Mouse (Mus musculus): ENCODE data around the gene Upk3a. TPM values are rescaled to one million over a fixed set of nuclear protein-coding genes. Genes with fewer than 3 reads are reported as not detected.

The Upk3a gene
- not detected for total RNA-seq (2022)

DNA sequence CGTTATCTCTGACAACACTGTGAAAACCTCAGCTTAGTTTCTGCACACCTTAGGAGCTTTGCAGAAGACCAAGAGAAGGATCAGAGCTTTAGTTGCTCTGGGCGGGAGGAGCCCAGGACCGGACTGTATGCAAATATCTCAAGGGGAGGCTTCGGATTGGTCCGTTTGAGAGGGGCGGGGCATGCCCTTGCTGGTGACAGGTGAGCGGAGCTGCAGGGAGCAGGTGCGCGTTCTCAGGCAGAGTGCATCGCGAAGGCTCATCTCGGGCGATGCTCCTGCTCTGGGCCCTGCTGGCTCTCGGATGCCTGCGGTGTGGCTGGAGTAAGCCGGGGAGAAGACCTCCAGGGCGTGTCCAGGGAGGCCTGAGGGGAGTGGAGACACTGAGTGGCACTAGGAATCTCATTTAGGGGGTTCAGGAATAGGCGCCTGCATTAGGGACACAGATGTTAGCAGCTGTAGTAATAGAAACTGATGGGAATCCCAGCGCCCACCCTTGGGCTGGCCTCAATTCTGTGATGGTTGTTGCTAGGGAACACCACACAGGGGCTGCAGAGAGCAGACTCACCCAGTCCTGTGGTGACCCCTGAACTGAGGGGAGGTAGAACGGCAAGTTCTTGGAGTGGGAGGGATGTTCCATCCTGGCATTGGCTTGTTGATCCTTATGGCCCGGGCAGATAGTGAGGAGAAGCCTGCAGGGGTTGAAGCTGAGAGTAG, at the start of gene Upk3a:
TSS of gene Upk3a (plus strand) at position 191 of the 714 bp plus-strand sequence.
- DNase-seq (ENCODE audit: low spot score in 2 of 2), result no peak

DNA sequence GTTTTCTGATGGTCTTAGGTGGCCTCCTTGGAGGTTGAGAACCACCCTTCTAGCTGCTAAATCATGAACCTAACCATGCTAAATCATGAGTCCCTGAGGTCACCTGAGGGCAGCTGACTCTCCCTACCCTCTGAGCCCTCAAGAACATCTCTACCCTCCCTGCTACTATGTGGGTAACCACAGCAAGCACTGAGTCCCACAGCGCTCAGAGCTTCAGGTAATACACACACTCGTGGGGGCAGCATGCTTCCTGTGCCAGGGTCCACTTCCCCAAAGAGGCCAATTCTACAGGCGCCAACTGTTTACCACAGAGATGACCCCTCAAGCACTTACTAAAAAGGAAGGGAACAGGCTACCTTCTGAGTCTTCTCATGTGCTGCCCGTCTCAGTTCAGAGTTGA, 48.4 kb upstream of the Upk3a start:
- DNase-seq (ENCODE audit: low spot score in 2 of 2), result no peak

DNA sequence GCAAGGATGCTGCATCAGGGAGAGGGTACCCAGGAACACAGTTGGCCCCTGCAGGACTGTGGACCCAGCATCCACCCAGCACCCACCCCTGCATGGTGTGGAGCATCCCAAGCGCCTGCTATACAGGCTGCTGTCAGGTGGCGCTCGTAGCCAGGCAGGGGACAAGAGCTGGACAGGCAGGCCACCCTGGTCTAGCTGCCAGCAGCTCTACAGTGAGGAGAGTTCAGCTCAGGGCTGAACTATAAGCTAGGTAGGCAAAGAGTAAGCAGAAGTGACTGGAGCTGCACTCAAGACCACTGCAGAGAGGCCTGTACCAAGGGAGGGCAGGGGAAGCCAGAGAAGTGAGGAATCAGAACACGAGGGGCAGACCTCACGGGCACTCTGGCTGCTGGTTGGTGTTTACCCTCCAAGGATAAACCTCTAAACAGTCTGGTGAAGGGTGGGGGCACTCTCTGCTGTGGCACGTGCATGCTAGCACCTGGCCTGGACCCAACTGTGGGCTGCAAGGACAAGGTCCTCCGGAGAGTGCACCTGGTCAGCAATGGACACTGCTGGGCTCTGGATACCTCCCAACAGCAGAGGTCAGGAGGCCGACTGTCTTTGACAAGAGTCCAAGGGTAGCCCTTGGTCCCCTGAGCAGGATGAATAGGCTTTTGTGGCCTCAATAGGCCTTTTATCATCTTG, 43.9 kb upstream of the Upk3a start:
- DNase-seq (ENCODE audit: low spot score in 2 of 2), result no peak

DNA sequence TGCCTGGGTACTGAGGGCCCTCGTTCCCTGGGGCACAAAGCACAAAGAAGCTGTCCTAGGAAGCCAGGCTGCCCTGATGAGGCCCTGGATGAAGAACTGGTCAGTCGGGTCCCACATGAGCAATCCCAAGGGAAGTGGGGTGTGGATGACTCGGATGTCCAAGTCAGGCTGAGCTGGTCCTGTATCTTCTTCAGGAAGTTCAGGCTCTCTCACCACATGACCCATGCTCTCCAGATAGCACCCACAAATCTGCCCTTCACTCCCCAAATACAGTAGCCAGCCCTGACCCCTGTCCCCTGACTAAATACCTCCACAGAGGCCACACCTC, 43.4 kb upstream of the Upk3a start:
- no peak for DNase-seq (ENCODE audit: low spot score in 2 of 2)

DNA sequence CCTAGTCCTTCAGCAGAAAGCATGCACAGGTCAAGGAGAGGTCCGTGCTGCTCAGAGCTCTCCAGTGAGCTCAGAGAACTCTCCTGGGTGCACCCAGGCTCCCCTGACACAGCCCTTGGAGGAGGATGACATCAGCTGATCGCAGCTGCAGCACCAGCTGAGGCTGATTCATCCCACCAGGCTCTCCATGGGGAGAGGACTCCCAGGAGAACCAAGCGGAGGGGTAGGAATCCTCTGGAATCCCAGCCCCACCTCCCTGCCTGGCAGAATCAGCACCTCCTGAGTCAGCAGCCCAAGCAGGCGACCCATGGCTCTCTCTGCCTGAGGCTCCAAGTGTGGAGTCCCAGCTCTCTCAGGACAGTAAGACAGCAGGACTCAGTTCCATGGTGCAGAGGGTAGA, 41.2 kb upstream of the Upk3a start:
- peak in 1 of 2 experiments; percentile 39 for DNase-seq (ENCODE audit: low spot score in 2 of 2)

DNA sequence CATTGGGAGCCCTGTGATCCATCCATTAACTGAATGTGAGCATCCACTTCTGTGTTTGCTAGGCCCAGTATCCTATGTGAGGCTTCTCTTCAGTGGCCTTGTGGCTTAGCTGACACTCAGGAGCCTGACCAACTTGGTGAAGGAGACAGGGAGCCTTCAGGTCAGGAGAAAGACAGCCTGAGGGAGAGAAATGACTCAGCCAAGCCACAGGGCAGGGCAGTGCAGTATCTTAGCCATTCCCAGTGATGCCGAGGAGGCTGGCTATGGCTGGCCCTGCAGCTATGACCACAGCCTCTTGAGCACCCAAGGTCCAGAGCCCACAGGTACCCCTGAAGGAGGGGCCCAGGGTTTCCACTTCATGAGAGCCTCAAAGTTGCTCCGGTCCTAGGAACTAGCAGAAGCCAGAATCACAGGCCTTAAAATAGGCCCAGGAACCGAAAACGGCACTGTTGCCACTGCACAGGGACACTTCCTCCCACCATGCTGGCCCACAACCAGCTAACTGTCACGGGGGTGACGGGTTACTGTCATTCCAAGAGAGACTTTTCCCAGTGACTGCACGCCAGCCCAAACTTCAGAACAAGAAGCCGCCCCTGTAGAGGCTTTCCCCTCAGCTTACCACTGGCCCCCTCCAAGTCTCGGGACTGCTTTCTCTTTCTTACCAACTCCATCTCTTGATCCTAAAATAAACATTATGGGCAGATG, 35.2 kb upstream of the Upk3a start:
- peak in 1 of 2 experiments; percentile 46 for DNase-seq (ENCODE audit: low spot score in 2 of 2)

DNA sequence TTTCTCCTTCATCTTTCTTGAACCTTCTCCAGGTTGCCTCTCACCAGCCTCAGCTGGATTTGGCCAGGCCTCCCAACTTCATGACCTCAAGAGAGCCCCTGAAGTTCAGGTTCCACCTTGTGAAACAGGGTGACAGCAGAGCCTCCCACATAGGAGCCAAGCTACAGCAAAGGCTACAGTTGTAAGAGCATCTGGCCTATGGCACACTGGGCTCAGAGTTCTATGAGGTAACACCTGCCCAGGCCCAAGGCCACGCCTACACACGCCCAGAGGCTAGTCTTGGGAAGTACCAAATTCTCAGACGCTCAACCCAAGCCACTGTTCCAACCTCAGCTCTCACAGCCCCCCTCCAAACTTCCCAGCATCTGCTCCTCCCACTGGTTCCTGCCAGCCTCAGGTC, 34.1 kb upstream of the Upk3a start:
- no peak for DNase-seq (ENCODE audit: low spot score in 2 of 2)

DNA sequence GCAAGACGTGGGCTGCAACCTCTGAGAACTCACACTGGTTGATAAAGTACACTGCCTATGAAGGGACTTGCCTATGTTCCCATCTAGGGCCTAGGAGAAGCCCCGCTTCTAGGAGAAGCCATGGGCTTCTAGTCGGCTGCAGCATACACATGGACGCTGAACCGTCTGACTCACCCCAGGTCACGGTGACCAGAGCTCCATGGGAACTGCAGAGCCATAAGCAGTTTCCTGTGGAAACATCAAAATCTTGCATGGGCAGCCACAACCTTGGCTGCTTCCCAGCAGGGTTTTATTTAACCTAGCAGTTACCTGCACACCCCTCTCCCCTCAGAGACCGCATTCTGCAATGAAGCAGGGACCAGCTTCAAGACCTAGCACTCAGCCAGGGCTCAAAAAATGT, 33.2 kb upstream of the Upk3a start:
- no peak for DNase-seq (ENCODE audit: low spot score in 2 of 2)

DNA sequence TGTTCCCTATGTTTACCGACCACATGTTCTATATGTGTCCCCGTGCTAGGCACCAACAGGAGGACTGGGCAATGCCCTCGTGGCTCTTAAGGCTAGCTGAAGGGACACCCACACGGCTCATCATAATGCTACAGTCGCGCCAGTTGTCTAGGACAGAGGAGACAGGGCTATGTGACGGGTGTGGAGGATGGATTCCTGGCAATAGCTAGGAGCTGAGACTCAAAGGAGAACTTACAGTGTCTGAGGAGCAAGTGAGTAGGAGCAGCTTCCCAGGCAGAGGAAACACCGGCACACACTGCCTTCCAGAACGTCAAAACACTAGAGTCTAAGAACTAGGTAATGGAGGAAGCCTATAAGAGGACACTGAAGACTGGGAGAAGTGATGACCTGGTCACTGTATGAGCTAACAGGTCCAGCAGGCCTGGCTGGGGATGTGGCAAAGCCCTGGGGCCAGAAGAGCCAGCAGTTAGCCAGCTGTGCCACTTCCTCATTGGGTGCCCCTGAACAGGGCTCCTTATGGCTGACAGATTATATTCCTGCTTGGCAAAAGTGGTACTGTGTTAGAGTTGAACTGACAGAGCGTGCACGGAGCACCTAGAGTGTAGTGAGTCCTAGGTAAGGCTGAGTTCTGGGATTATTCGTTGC, 31.3 kb upstream of the Upk3a start:
- DNase-seq (ENCODE audit: low spot score in 2 of 2), result no peak

DNA sequence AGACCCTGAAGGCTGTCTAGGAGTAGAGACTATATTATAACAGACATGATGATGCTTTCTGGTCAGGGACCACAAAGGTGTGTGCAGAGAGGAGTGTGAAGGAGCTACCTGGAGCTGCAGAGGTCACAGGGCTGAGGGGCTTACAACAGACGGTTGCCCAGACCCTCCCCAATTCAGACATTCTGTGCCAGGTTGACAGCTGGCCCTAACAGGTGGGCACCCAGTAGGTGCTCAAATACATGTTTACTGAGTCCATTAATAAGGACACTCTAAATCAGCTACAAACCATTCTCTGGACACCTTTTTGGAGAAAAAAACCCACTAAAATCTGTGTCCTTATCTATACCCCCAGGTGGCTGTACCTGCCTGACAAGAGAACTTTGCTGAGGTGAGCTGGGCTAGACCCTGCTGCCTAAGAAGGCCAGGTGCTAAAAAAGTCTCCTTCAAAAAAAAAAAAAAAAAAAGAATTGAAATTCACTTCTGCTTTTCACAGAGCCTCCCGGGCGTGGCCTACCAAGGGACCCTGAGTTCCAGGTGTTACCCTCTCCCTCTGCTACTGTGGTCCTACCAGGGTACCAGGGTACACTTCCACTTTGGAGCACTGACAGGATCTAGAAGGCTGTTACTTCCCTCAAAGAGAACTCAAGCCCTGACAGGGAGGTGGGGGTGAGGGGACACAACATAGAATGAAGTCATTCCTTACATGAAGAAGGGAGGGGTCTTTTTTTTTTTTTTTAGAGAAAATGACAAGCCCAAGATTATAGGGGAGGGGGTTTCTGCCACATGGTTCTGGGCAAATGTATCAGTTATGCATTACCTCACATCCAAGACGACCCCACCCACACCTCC, 30.5 kb upstream of the Upk3a start:
- no peak for DNase-seq (ENCODE audit: low spot score in 2 of 2)

DNA sequence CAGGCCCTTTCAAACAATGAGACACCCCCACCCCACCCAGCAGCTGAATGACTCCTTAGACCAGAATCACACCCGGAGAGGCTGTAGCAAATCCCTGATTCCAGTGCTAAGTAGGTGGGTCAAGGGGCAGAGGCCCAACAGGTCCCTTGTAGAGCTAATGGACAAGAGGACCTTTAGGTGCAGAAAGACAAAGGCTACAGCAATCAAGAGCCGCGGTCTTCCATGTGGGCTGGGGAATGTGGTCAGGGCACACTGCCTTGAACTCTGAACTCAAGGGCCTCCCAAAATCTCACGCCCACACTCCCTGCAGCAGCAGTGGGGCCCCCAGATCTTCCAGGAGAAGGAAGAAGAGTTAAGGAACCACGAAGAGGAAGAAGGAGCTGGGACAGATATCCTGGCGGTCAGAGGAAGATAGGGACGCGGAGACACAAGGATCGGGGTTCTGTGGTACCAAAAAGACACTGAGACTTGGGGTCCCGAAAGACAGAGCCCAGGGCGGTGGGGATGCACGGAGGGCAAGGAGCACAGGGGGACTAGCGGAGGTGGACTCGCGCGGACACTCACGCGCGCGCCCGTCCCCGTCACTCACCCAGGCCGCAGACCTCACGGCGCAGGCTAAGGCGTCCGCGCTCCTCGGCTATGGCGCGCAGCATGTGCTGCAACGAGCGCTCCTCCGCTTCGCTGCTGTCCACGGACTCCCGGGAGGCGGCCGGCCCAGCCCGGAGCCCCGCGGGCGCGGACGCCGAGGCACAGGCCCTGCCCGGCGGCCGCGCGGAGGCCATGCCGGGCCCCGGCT, 29.7 kb upstream of the Upk3a start:
- DNase-seq (ENCODE audit: low spot score in 2 of 2), result no peak

DNA sequence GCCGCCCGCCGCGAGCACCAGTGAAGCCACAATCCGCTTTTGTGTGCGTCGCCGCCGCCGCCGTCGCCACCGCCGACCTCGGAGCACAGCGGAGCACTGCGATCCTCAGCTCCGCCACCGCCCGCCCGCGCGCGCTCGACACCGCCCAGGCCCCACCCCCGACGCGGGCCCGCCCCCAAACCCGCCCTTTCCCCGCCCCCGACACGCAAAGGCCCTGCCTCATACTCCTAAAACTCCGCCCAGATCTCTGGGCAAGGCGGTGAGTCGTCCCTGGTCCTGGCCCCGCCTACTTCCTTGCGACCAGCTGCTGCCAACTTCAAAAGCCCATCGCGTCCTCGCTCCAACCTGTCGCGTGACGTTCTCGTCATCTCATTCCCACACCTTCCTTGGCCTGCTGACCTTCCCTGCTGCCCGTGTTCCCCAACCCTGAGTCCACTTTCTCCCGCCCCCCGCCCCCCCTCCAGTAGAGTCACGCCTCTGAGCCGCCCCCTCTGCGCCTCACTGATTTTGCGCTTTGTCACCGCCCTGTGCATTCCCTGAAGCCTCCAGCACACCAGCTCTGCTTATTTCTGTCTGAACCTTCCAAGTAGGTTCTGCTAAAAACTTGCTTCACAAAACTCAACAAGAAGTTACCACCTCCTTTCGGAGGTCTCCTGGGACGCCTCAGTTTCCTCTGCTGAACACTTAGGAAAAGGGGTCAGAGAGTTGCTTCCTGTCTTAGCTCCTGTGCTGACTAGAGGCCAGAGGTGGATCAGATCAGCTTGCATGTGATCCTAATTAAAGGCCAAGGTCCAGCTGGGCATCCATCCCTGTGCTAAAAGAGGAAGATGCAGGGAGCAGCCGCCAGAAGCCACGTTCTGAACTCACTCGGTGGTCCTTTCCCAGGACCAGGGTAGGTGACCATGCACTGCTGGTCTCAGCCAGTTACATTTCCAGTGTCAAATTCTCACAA, 28.8 kb upstream of the Upk3a start, which contains the start of gene 5031439G07Rik:
TSS of gene 5031439G07Rik (minus strand) at position 678 of the 952 bp plus-strand sequence.
- peak; percentile 85 to 94 for DNase-seq (ENCODE audit: low spot score in 2 of 2)

DNA sequence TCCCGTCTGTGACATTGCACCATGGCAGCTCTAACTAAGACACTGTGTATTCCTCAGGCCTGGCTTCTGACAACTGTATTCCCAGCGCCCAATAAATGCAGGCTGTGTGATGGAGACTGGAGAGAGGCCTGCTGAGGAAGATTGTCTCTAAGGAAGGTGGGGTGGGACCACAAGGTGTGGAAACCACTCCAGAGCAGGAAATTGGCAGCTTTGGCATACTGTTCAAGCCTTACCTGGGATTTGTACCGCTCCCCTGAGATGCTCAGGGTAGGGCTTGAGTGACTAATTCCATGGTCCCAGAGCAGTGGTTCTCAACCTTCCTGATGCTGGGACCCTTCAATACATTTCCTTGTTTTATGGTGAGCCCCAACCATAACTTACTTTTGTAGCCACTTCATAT, 27.8 kb upstream of the Upk3a start:
- no peak for DNase-seq (ENCODE audit: low spot score in 2 of 2)

DNA sequence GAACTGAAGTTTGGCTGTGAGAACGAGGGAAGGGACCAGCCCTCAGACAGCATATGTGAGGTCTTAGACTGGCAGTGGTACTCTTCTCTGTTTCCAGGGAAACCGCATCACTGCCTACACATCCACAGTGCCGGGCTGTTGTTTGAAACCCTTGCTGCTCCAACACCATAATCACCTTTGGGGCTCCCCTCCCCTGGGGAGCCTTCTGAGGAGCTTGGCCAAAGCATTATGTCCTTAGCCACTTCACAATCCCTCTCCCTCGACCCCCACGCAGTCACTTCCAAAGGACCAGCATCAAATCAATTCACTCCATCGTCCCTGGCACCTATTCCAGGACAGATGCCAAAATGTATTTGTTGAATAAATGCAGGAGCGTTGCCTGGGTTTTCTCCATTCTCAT, 27.2 kb upstream of the Upk3a start:
- DNase-seq (ENCODE audit: low spot score in 2 of 2), result no peak

DNA sequence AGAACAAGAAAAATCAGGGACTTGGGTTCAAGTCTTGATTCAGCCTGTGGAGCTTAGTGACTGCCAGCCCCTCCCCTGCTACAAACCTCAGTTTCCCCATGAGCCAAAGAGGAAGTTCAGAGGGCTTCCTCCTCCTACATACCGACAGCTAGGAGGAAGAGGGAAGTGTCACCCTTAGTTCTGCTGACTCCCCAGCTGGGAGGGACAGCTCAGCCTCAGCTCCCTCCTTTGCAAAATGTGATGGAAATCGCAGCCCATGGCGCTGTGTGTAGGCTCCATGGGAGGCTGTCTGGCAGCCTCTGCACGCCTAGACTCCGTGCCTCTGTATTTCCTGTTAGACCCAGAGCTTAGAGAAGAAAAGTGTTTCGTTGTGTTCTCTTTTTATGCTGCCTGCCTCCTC, 22.4 kb upstream of the Upk3a start:
- no peak for DNase-seq (ENCODE audit: low spot score in 2 of 2)

DNA sequence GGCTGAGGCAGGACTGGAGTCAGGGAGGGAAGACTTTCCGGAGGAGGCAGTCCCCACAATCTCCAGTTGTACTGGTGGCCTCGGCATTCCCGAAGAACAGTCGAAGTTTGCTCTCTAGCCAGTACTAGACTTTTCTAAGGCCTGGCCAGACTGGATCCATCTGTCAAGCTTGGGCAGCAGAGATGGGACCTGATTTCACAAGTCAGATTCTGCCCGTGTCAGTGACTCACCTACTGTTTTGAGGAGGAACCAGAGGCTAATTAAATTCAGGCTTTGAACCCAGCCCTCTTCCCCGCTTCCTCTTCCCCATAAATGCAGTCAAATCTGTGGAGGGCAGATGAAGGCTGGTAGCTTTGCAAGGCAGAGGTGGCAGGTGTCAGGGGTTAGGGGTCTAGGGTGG, 21.9 kb upstream of the Upk3a start:
- no peak for DNase-seq (ENCODE audit: low spot score in 2 of 2)

DNA sequence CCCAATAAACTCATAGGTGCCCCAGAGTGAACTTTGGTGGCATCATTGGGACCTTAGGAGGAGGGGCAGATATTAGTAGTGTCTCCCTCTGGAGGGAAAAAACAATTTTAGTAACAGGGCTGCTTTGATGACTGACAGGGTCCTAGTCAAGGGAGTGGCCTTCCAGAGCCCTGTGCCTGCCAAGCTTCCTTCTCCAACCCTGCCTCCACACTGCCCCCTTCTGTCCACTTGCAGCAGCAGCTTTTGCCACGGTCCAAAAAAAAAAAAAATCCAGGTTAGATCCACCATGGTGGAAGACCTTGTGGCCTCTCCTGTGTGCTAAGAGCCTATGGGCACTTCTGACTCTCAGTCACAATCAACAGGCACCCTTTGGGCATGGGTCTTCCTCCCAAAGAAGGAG, 21.0 kb upstream of the Upk3a start:
- DNase-seq (ENCODE audit: low spot score in 2 of 2), result peak; percentile 32 to 54

DNA sequence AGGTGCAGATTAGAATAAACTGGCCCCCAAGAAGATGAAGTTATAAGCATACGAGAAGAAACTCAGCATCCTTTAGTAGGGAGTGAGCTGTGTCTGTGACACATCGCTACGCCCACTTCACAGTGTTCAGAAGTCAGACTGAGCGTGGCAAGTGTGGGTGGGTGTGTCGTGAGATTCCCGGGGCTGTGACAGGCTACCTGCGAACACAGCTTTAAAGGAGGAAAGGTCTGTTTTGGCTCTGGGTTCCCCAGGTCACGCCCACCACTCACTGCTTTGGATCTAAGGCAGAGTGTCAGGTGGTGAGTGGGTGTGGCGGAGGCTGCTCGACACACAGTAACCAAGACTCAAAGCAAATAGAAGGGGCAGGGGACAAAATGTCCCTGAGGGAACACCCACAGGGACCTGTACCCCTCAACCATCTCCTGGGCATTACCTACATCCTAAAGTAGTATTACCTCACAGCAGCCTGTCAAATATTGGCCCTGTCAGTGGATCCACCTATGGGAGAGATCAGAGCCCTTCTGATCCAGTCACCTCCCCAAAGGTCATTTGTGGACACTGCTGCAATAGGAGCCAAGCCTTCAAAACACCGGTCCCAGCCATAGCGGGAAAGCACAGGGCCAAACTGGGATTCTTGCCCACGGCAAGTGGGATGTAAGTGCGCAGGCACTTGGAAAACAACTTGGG, 19.0 kb upstream of the Upk3a start:
- DNase-seq (ENCODE audit: low spot score in 2 of 2), result no peak

DNA sequence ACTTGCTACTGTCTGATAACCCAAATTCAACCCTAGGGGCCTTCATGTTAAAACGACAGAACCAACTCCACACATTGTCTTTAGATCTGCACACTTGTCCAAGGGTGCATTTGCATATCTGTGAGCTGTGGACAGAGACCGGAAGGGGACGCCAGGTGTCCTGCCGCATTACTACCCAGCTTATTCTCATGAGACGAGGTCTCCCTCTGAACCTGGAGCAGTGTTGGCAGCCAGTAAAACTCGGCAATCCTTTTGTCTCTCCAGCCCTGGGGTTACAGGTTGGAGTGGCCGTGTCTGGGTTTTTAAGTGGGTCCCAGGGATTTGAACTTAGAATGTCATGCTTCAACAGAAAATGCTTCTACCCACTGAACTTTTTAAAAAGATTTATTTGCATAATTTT, 17.0 kb upstream of the Upk3a start:
- no peak for DNase-seq (ENCODE audit: low spot score in 2 of 2)
